Mouse (Mus musculus): ENCODE measurements around the gene Nemp1. TPM values are rescaled to one million over a fixed set of nuclear protein-coding genes. Genes with fewer than 3 reads are reported as not detected.

Gene Nemp1
- polyA plus RNA-seq, 1 experiment from 2014 or later: 12.5 TPM

GRCm38 (mm10) chr10:127730933-127731310 is 64.2 kb downstream of the Nemp1 start:
- Histone ChIP-seq H3K27me3 (ENCODE audit: control insufficient read depth, insufficient read depth, low read length) (no peaks in the 10 kb centered on the region), H3K36me3 (ENCODE audit: control insufficient read depth, insufficient read depth, low read length) (no peaks in the 10 kb centered on the region), H3K27ac (replicated peaks; ENCODE audit: low read depth, low read length) (no peak overlapping the region), H3K4me2 (ENCODE audit: low read depth, severe bottlenecking) (no peak overlapping the region), H3K9me3 (ENCODE audit: control insufficient read depth, low read length) (no peaks in the 10 kb centered on the region), H3K4me1 (ENCODE audit: control insufficient read depth, insufficient read depth, low read length) (no peaks in the 10 kb centered on the region), H3K4me3 (ENCODE audit: low read depth, low read length) (no peak overlapping the region), H3K9ac (ENCODE audit: low read length) (no peak overlapping the region)
- DNase-seq (ENCODE audit: low spot score): no peak
- 42% methylated on average over 9 of the region's 9 CpGs for WGBS
- no peak for ATAC-seq (ENCODE audit: insufficient number of reproducible peaks, low FRiP score, low TSS enrichment, low read depth)

- Histone ChIP-seq H3K9ac (ENCODE audit: low read length) (no peak overlapping the region), H3K4me1 (ENCODE audit: control insufficient read depth, insufficient read depth, low read length) (no peaks in the 10 kb centered on the region), H3K4me2 (ENCODE audit: low read depth, severe bottlenecking) (no peak overlapping the region), H3K36me3 (ENCODE audit: control insufficient read depth, insufficient read depth, low read length) (no peaks in the 10 kb centered on the region), H3K27me3 (ENCODE audit: control insufficient read depth, insufficient read depth, low read length) (no peaks in the 10 kb centered on the region), H3K9me3 (ENCODE audit: control insufficient read depth, low read length) (no peaks in the 10 kb centered on the region), H3K27ac (replicated peaks; ENCODE audit: low read depth, low read length) (no peak overlapping the region), H3K4me3 (ENCODE audit: low read depth, low read length) (no peak overlapping the region)
- 28% methylated on average over 5 of the region's 5 CpGs for WGBS
- ATAC-seq (ENCODE audit: insufficient number of reproducible peaks, low FRiP score, low TSS enrichment, low read depth): no peak
- DNase-seq (ENCODE audit: low spot score): no peak
Measured at GRCm38 (mm10) chr10:127731397-127731796, 64.7 kb downstream of the Nemp1 start.

- WGBS: 49% methylated on average over 5 of the region's 5 CpGs
- DNase-seq (ENCODE audit: low spot score) (no peak), ATAC-seq (ENCODE audit: insufficient number of reproducible peaks, low FRiP score, low TSS enrichment, low read depth) (no peak)
- no peaks in the 10 kb centered on the region for H3K4me1 ChIP-seq (ENCODE audit: control insufficient read depth, insufficient read depth, low read length)
- no peaks in the 10 kb centered on the region for H3K36me3 ChIP-seq (ENCODE audit: control insufficient read depth, insufficient read depth, low read length)
- no peak overlapping the region for H3K4me2 ChIP-seq (ENCODE audit: low read depth, severe bottlenecking)
- no peaks in the 10 kb centered on the region for H3K9me3 ChIP-seq (ENCODE audit: control insufficient read depth, low read length)
- H3K9ac ChIP-seq (ENCODE audit: low read length): no peak overlapping the region
- H3K4me3 ChIP-seq (ENCODE audit: low read depth, low read length): no peak overlapping the region
- no peaks in the 10 kb centered on the region for H3K27me3 ChIP-seq (ENCODE audit: control insufficient read depth, insufficient read depth, low read length)
- no peak overlapping the region for H3K27ac ChIP-seq (replicated peaks; ENCODE audit: low read depth, low read length)
Measured at GRCm38 (mm10) chr10:127734434-127734833, 67.7 kb downstream of the Nemp1 start.

- H3K4me1 ChIP-seq (ENCODE audit: control insufficient read depth, insufficient read depth, low read length): no peaks in the 10 kb centered on the region
- H3K9me3 ChIP-seq (ENCODE audit: control insufficient read depth, low read length): no peaks in the 10 kb centered on the region
- H3K36me3 ChIP-seq (ENCODE audit: control insufficient read depth, insufficient read depth, low read length): no peaks in the 10 kb centered on the region; the same call in 1 of the 2 replicates
- H3K27ac ChIP-seq (replicated peaks; ENCODE audit: low read depth, low read length): no peak overlapping the region
- DNase-seq (ENCODE audit: low spot score) (no peak), ATAC-seq (ENCODE audit: insufficient number of reproducible peaks, low FRiP score, low TSS enrichment, low read depth) (no peak)
- WGBS: 87% methylated on average over 2 of the region's 2 CpGs
- no peak overlapping the region for H3K9ac ChIP-seq (ENCODE audit: low read length)
- H3K4me3 ChIP-seq (ENCODE audit: low read depth, low read length): no peak overlapping the region
- H3K27me3 ChIP-seq (ENCODE audit: control insufficient read depth, insufficient read depth, low read length): no peaks in the 10 kb centered on the region
- H3K4me2 ChIP-seq (ENCODE audit: low read depth, severe bottlenecking): no peak overlapping the region
Measured at GRCm38 (mm10) chr10:127736266-127736665, 69.6 kb downstream of the Nemp1 start.

- WGBS: 71% methylated on average over 4 of the region's 4 CpGs
- ATAC-seq (ENCODE audit: insufficient number of reproducible peaks, low FRiP score, low TSS enrichment, low read depth) (no peak), DNase-seq (ENCODE audit: low spot score) (no peak)
- Histone ChIP-seq H3K36me3 (ENCODE audit: control insufficient read depth, insufficient read depth, low read length) (peaks cover 4% of the 10 kb centered on the region; the same call in 1 of the 2 replicates), H3K4me3 (ENCODE audit: low read depth, low read length) (no peak overlapping the region), H3K27me3 (ENCODE audit: control insufficient read depth, insufficient read depth, low read length) (no peaks in the 10 kb centered on the region), H3K4me1 (ENCODE audit: control insufficient read depth, insufficient read depth, low read length) (no peaks in the 10 kb centered on the region), H3K9ac (ENCODE audit: low read length) (no peak overlapping the region), H3K4me2 (ENCODE audit: low read depth, severe bottlenecking) (no peak overlapping the region), H3K27ac (replicated peaks; ENCODE audit: low read depth, low read length) (no peak overlapping the region), H3K9me3 (ENCODE audit: control insufficient read depth, low read length) (no peaks in the 10 kb centered on the region)
Measured at GRCm38 (mm10) chr10:127736916-127737315, 70.2 kb downstream of the Nemp1 start.

GRCm38 (mm10) chr10:127737552-127737951 is 70.9 kb downstream of the Nemp1 start:
- no peaks in the 10 kb centered on the region for H3K9me3 ChIP-seq (ENCODE audit: control insufficient read depth, low read length)
- DNase-seq (ENCODE audit: low spot score) (no peak), ATAC-seq (ENCODE audit: insufficient number of reproducible peaks, low FRiP score, low TSS enrichment, low read depth) (no peak)
- H3K36me3 ChIP-seq (ENCODE audit: control insufficient read depth, insufficient read depth, low read length): peaks cover 10% of the 10 kb centered on the region
- H3K4me3 ChIP-seq (ENCODE audit: low read depth, low read length): no peak overlapping the region
- no peak overlapping the region for H3K4me2 ChIP-seq (ENCODE audit: low read depth, severe bottlenecking)
- H3K27me3 ChIP-seq (ENCODE audit: control insufficient read depth, insufficient read depth, low read length): no peaks in the 10 kb centered on the region
- H3K9ac ChIP-seq (ENCODE audit: low read length): no peak overlapping the region
- H3K4me1 ChIP-seq (ENCODE audit: control insufficient read depth, insufficient read depth, low read length): no peaks in the 10 kb centered on the region
- 15% methylated on average over 2 of the region's 2 CpGs for WGBS
- no peak overlapping the region for H3K27ac ChIP-seq (replicated peaks; ENCODE audit: low read depth, low read length)

GRCm38 (mm10) chr10:127738151-127738882 is 71.6 kb downstream of the Nemp1 start:
- DNase-seq (ENCODE audit: low spot score) (peak; percentile 60), ATAC-seq (ENCODE audit: insufficient number of reproducible peaks, low FRiP score, low TSS enrichment, low read depth) (no peak)
- H3K4me2 ChIP-seq (ENCODE audit: low read depth, severe bottlenecking): no peak overlapping the region; the same call in 1 of the 2 replicates
- H3K4me3 ChIP-seq (ENCODE audit: low read depth, low read length): no peak overlapping the region
- H3K36me3 ChIP-seq (ENCODE audit: control insufficient read depth, insufficient read depth, low read length): peaks cover 18% of the 10 kb centered on the region
- no peak overlapping the region for H3K9ac ChIP-seq (ENCODE audit: low read length)
- H3K27ac ChIP-seq (replicated peaks; ENCODE audit: low read depth, low read length): no peak overlapping the region
- no peaks in the 10 kb centered on the region for H3K9me3 ChIP-seq (ENCODE audit: control insufficient read depth, low read length)
- no peaks in the 10 kb centered on the region for H3K4me1 ChIP-seq (ENCODE audit: control insufficient read depth, insufficient read depth, low read length)
- H3K27me3 ChIP-seq (ENCODE audit: control insufficient read depth, insufficient read depth, low read length): no peaks in the 10 kb centered on the region
- WGBS: 51% methylated on average over 13 of the region's 13 CpGs

- peak within 1 kb of the TSS; percentile 98 for H3K9ac ChIP-seq (ENCODE audit: low read length)
- peak; percentile 84 for DNase-seq (ENCODE audit: low spot score)
- no peaks in the 10 kb centered on the region for H3K9me3 ChIP-seq (ENCODE audit: control insufficient read depth, low read length)
- ATAC-seq (ENCODE audit: insufficient number of reproducible peaks, low FRiP score, low TSS enrichment, low read depth): peak; percentile 69
- H3K36me3 ChIP-seq (ENCODE audit: control insufficient read depth, insufficient read depth, low read length): peaks cover 25% of the 10 kb centered on the region
- H3K4me2 ChIP-seq (ENCODE audit: low read depth, severe bottlenecking): peak within 1 kb of the TSS; percentile 77
- no peaks in the 10 kb centered on the region for H3K27me3 ChIP-seq (ENCODE audit: control insufficient read depth, insufficient read depth, low read length)
- H3K4me1 ChIP-seq (ENCODE audit: control insufficient read depth, insufficient read depth, low read length): no peaks in the 10 kb centered on the region
- peak within 1 kb of the TSS; percentile 89 for H3K4me3 ChIP-seq (ENCODE audit: low read depth, low read length)
- H3K27ac ChIP-seq (replicated peaks; ENCODE audit: low read depth, low read length): peak within 1 kb of the TSS; percentile 73
- WGBS: under 1% methylated on average over 50 of the region's 61 CpGs
Measured at GRCm38 (mm10) chr10:127739083-127739660, 72.5 kb downstream of the Nemp1 start, which contains the start of gene Zbtb39. Gene Zbtb39 (plus strand): TSS chr10:127739538.

Measured in limb, embryonic 11.5 days (tissue).